Mouse (Mus musculus) monocyte, adult 2 months (primary cell): ENCODE results near the gene Gnptg.
A peak's percentile ranks its signal among the peaks of the same experiment; 100 is the strongest.

Source experiments
- DNase-seq, 2 experiments: peaks; one replicate each; pipeline ENCODE4 v3.0.0; 2022; ENCODE audit warnings: low spot score in 2 of 2, low read depth in 1 of 2

Gnptg gene

DNA sequence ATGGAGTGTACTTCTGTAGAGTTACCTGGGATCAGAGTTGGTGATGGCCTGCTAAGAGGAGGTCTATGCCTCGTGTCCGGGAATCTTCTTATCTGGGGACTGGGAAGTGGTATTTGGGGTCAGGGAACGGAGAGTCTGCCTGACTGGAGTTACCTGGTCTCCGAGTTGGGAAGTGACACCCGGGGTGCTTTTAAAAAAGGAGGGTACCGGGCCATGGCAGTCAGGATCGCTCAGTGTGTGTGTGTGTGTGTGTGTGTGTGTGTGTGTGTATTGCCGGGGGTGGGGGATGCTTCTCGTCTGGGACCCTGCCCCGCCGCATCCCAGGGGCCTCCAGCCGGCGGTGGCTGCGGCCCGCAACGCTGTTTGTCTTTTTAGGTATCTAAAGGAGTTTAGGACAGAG, 50.8 kb downstream of the Gnptg start:
- DNase-seq: no peak

DNA sequence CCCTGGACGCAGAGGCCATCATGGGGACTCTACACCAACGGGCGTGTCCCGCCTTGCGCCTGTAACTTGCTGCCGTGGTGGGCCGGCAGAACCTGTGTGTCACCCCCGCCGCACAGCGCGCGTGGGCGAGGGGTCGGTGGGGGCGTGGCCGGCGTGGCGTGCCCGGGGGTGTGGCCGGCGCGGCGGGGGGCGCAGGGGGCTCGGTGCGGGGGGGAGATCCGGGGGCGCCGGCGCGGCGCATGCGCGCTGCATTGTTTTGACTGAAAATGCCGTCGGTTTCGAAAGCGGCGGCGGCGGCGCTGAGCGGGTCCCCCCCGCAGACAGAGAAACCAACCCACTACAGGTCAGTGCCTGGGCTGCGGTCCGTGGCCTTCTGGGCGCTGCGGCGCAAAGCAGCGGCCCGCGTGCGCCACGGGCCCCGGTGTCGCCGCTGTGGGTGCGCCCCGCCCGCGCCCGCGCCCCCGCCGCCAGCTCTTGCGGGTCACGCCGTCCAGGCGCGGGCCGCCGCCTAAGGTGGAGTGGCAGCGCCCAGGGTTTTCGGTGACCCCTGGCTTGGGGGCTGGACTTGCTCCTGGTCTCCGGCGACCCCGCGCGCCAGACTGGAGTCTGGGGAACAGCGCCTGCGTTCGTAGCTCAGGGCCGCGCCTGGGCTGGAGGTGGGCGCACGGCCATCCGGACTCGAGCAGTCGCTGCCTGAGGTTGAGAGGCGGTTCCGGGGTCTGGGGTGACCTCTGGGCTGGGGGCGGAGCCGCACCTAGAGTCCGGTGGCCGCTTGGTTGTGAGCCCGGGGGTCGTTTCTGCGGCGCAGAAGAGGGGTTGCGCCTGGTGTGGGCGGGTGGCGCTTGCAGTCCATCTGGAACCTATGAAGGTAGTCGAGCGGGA, 51.5 kb downstream of the Gnptg start, which contains the start of gene Unkl:
Gene Unkl (plus strand): TSS at position 248 of the 882 bp plus-strand sequence.
- peak in 1 of 2 experiments; percentile 49 for DNase-seq

DNA sequence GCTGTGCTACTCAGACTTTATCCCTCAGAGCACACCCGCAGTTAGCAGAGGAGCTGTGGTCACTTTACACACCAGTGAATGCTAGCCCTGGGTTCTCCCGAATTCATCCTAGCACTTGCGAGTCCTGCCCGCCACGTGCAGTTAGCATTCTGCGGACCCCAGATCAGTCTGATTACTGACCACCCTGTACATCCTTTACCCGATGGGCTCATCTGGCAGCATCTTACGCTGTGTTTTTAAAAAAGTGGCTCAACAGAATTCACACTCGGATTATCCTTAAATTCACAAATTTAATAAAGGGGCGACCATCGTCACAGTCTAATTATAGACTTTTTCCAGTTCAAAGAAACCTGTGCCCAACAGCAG, 52.2 kb downstream of the Gnptg start:
- no peak for DNase-seq

DNA sequence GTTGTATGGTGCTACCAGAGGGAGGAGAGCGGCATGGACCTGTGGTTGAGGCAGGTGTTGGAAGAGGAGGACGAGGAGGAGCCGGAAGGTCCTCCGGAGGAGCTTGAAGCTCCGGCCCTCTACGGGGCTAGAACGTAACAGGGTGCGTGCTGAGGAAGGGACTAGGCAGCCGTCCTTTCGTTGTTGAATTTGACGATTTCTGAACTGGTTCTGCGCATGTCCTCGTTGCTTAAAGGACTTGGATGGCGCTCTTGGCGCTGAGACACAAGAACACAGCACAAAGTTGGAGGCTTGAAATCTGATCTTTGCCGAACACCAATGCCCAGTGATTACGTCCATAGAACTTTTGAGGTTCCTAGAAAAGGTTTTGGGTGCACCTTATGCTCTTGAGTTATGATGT, 55.0 kb downstream of the Gnptg start:
- DNase-seq: no peak

DNA sequence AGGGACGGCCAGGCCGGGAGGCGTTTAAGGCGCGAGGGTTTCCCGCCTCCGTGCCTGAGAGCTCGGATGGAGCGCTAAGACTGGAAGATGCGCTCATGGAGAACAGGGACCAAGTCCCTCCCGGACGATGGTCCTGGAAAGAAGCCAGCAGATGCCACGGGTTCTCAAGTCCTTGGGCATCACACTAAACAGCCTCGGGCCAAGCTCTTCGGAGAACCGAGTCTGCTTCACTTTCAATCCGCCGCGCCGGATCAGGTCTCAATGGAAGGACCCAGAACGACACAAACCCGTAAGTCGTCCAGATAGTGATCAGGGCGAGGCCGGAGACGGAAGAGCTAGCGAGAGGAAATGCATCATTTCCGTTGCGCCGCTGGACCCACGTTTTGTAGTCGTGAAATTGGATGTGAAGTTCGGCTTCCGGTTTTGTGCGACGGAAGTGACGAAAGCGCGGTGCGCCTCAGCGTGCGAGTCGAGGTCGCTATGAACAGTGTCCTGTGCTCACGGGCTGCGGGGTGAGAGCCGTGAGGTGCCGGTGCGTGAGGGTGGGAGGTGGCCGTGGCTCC, 55.7 kb downstream of the Gnptg start, which contains the start of gene BC003965:
Gene BC003965 (plus strand): TSS at position 426 of the 563 bp plus-strand sequence.
- DNase-seq: peak; percentile 91 to 92
